Mouse (Mus musculus): ENCODE measurements at regions not wholly inside any gene's neighbourhood (a gene's known extent, or its start where the extent isn't known, plus 50 kb on each side); places are given as distances from the start of the nearest gene placed in this dataset.

DNA sequence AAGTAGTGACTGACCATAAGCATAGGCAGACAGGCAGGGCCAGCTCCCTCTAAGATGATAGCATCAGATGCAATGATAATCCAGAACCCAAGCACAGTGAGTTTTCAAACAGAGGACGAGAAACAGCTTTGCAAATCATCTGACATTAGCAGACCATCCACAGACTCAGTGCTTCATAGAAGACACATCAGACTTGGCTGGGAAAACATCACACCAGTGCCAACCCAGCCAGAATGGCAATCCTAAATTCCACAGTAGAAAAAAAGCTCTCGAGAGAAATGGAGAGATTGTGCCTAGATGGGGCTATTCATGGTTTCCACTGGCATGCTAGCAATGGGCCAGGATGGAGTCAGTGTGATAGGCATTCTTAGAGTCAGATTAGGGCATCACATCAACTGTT is 319.1 kb downstream of the 9330182O14Rik start:
- TF ChIP-seq CTCF (IDR thresholded peaks at IDR 0.05; ENCODE audit: borderline replicate concordance, insufficient read depth, low read length): no peak
- no peak for TF ChIP-seq POLR2A (IDR thresholded peaks at IDR 0.05; ENCODE audit: low read depth, low read length)

Measured in embryonic fibroblast, embryonic 13.5 days (primary cell).